Mouse (Mus musculus) layer of hippocampus, adult 18-20 months (tissue): ENCODE measurements around the gene Mbnl1. TPM values are rescaled to one million over a fixed set of nuclear protein-coding genes. Genes with fewer than 3 reads are reported as not detected.
"Not testable (repeated sequence)": the region's sequence is repeated elsewhere in the genome, so short reads cannot be mapped to it uniquely, and the experiment has no call there.

Experiments
- DNase-seq, 2 experiments: peaks; one replicate each; pipeline ENCODE4 v3.0.0; 2022; ENCODE audit warnings: low spot score in 2 of 2
- total RNA-seq, 2 experiments: library from RNA; stranded (reverse); gene quantifications; 2 replicates each; pipeline ENCODE4 v1.2.3; 2021

The Mbnl1 gene
- total RNA-seq, 2 experiments from 2014 or later, result 137 to 141 TPM

- DNase-seq, result no peak
These were observed 14.1 kb downstream of the Mbnl1 start for GRCm38 (mm10) chr3:60486713-60487170.

DNA sequence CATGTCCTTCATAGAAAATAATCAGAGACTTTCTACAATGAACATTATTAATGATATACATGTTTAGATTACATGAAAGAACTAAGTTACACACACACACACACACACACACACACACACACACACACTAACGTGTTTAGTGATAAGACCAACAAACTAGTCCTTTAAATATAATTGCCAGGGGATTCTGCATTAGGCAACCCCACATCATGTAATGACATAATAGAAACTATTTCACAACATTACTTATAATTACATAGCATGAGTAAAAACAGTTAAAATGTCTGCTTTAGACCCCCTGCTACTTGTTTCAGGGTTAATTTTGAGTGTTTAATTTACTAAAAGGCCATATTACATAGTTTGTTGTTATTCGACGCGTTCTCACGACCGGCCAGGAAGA is 16.9 kb downstream of the Mbnl1 start:
- DNase-seq, result no peak

DNA sequence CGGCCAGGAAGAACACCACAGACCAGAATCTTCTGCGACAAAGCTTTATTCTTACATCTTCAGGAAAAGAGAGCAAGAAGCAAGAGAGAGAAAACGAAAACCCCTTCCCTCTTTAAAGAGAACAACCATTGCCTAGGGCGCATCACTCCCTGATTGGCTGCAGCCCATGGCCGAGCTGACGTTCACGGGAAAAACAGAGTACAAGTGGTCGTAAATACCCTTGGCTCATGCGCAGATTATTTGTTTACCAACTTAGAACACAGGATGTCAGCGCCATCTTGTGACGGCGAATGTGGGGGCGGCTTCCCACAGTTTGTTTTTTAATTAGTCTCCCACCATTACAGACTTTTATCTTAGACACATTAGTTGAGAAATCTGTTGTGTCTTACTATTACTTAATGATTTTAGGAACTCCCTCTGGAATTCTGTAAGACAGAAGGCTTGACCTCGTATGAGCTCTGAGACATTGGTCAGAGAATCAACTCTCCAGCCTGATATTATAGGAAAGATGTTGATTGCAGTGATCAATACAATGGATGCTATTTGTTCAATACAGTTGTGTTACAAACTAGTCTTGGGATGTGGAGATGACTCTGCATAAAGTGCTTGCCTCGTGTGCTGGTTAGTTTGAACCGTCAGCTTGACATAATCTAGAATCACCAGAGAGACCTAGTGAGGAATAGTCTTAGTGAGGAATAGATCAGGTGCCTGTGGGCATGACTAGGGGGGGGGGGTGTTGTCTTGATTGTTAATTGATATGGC is 22.3 kb downstream of the Mbnl1 start:
- DNase-seq, result not testable (repeated sequence)

- DNase-seq, result no peak
These were observed 23.6 kb downstream of the Mbnl1 start for GRCm38 (mm10) chr3:60496197-60496596.

DNA sequence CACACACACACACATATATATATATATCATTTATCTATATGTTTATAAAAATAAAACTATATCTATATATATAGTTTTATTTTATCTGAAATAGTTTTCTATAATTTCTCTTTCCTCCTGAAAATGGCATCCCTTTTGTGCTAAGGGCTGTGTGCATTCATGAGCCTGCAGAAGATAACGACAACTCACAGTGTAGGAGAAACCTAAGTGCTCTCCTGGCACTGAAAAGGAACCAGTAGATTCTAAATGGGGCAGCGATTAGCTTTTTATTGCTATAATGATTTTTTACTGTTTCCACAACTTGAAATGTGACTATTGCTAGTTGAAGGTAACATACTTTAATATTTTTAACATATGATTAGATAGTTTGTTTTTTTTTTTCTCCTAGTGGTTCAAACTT is 25.5 kb downstream of the Mbnl1 start:
- no peak for DNase-seq

GRCm38 (mm10) chr3:60498646-60499045 is 26.0 kb downstream of the Mbnl1 start:
- DNase-seq, result no peak

GRCm38 (mm10) chr3:60499157-60499578 is 26.5 kb downstream of the Mbnl1 start:
- DNase-seq, result no peak

GRCm38 (mm10) chr3:60499718-60500450 is 27.3 kb downstream of the Mbnl1 start:
- no peak for DNase-seq

DNA sequence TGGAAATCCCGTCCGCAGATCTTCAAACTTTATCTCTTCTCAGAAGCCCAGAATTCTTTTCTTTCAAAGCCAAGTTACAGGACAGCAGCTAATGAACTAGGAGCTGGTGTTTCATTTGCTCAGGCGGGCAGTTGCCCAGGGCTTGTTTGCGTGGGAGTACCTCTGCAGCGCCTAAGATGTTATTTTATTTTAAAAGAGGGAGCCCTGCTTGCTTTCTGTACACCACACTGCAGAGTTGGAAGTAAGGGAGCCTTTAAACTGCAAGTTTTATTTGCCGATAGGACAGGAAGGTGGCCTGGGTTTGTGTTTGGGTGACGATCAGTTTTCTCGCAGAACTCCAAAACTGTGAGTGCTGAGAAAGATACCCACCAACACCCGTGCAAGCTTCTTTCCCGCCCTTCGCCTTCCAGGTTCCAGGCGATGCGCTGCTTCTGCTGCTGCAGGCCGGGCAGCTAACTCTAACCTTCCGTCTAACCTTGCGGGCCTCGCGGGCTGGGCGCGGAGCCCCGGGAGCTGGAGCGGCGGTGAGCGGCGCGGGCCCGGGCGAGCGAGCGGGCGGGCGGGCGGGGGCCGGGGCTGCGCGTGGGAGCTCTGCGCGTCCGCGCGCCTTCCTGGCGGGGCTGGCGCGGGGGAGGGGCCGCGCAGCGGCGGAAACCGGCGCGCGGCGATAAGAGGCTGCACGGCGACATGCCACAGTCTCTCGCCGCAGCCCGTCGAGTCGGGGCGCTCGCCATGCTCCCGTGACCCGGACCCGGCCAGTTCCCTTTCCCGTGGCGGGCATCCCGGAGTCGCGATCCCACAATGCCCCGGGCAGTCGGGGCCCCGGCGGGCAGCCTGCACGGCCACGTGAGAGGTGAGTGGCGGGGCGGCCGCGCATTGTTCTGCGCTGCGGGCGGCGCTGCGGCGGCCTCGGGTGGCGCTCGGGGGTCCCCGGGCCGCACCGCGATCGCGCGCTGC is 28.2 kb downstream of the Mbnl1 start:
- peak; percentile 73 to 77 for DNase-seq

DNA sequence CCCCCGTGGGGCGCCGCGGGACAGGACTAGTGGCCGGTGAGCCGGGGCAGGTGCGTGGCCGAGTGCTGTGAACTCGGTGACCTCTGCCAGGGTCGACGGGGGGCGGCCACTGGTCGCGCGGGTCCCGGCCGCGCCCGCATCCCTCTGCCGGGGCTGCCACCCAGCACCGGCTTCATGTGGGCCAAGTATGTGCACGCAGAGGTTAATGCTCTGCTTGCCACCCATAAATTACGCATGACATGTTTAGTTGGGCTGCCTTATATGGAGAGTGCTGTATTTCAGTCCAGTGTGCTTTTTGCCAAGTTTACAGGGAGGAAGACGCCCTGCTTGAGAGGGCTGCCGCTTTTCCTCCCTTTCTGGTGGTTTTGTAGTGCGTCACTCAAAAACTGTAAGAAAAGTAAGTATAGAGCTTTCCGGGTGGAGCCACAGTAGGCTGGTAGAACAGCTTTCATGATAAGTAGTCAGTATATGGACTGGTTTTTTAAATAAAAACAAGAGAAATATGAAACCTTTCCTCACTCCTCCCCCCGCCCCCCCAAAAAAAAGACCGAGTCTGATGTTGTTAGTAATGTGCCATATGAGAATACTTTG is 29.0 kb downstream of the Mbnl1 start:
- peak in 1 of 2 experiments; percentile 63 for DNase-seq

- DNase-seq, result no peak
These were observed 29.7 kb downstream of the Mbnl1 start for GRCm38 (mm10) chr3:60502155-60502987.

DNA sequence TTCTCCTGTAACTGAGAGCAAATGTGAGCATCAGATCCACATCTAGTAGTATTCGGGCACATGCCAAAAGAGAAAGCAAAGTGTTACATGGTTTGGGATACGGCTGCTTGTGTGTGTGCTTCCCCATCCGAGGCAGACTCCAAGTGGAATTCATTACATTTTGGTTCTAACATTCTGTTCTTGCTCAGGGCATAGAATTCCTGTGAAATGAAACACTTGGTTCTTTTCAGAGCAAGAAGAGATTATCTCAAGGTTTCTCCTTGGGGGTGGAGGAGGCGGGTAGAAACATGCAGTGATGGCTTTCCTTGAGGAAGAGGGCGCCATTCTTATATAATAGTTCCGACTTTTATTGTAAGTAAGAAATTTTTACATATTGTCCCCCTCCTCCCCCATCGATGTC is 30.6 kb downstream of the Mbnl1 start:
- DNase-seq, result peak in 1 of 2 experiments; percentile 53

- no peak for DNase-seq
These were observed 32.3 kb downstream of the Mbnl1 start for GRCm38 (mm10) chr3:60504775-60505430.

DNA sequence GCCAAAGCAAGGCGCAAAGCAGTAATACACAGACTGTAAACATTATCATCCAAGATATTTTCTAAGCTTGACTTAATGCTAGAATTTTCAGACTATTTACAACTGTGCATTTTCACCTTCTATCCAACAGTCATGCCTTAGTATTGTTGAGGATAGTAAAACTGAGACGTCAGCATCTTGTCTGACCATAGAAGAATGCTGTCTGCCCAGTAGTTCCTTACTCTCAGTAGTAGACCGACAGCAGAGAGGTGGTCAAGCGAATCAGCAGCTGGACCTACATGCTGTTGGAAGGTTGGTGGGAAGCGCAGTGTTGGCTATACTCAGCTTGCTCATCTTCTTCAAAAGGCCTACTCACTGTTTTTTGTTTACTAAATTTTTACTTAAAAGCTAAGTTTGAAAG is 34.2 kb downstream of the Mbnl1 start:
- DNase-seq, result no peak

GRCm38 (mm10) chr3:60507496-60507895 is 34.9 kb downstream of the Mbnl1 start:
- DNase-seq, result no peak

DNA sequence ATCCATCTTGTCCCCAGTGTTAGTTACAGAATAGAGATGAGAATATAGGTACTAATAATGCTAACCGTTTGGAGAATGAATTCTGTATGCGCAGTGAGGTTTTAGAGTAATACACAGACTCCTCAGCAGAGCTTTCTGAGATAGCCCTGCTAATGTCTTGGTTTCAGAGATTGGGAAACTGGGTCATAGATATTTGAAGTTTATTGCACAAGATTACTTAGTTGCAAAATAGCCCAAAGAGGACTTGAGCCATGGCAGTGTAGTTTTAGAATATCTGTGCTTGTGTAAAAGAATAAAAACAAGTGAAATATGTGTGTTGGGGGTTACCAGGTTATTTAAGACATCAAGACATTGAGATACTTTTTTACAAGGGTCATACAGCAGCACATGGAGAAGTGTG is 35.3 kb downstream of the Mbnl1 start:
- no peak for DNase-seq

- no peak for DNase-seq
These were observed 38.6 kb downstream of the Mbnl1 start for GRCm38 (mm10) chr3:60511197-60511596.

DNA sequence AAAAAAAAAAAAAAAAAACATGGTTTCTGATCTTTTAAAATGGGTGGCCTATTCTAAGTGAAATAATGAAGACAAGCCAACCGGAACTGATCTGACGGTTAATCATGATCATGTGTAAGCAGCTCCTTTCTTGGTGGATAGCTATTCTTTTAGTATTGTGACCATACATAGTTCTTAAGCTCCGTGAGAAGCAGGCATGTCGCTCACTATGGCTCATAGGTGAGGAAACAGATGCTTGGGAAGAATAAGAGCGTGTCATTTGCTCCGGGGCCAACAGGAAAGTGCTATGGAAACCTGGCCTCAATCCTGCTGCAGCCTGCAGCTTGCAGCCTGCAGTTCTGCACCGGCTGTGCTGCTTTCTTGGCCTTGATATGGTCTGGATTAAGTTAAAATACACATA is 40.7 kb downstream of the Mbnl1 start:
- DNase-seq, result no peak

DNA sequence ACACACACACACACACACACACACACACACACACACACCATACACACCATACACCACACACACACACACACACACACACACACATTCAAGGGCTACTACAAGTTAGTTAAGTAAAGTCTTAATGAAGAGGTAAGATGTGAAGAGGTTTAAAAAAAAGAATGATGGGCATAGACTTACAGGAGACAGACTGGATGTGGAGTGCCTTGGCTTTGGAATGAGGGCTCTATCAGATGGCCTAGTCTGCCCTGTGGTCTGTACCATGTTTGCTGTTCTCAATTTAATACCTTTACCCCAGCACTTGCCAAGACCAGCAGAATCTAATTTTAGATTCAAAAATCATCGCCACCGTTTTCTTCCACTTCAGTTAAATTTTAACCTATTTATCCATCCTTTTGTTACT is 41.1 kb downstream of the Mbnl1 start:
- no peak for DNase-seq

DNA sequence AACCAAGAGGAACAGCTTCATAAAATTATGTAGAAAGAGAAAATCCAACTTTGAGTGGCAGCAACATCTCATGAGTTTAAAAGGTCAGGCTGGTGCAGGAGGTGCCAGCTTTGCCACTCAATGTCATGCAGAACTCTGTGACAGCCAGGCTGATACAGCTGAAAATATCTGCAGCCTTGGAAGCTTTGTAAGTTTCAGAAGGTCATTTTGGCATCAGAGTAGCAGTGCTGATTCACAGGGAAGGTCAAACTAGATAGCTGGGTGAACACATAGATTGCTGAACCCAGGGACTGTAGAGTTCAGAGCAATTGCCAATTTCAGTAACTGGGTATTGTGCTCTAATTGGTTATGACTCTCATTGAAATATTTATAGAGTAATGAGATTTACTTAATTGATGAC is 42.8 kb downstream of the Mbnl1 start:
- DNase-seq, result no peak
